Mouse (Mus musculus) layer of hippocampus, adult 2 months (tissue): ENCODE measurements around the gene Fasn. TPM values are rescaled to one million over a fixed set of nuclear protein-coding genes. Genes with fewer than 3 reads are reported as not detected.
A peak's percentile ranks its signal among the peaks of the same experiment; 100 is the strongest.

Experiments used
- DNase-seq, 2 experiments: peaks; one replicate each; pipeline ENCODE4 v3.0.0; 2022; ENCODE audit warnings: low spot score in 2 of 2
- H3K27ac ChIP-seq: fragments of 200-600 bp; 2 replicates; pipeline ENCODE4 v1.8.1; 2022
- H3K4me3 ChIP-seq: fragments of 200-600 bp; 2 replicates; pipeline ENCODE4 v1.8.1; 2022; ENCODE audit warnings: mild to moderate bottlenecking
- CTCF ChIP-seq: fragments of 200-600 bp; conservative IDR thresholded peaks from 2 replicates; pipeline ENCODE4 v1.8.1; 2022; ENCODE audit warnings: antibody characterized with exemption, mild to moderate bottlenecking, moderate library complexity
- total RNA-seq, 2 experiments: library from RNA; stranded (reverse); gene quantifications; 2 replicates each; pipeline ENCODE4 v1.2.3; 2021

The Fasn gene
- total RNA-seq, 2 experiments from 2014 or later = 184 to 185 TPM

GRCm38 (mm10) chr11:120823551-120823947 is 798 bp downstream of the Fasn start:
- H3K4me3 ChIP-seq = peak overlapping the region; percentile 67
- TF ChIP-seq CTCF = no peak
- H3K27ac ChIP-seq = peak overlapping the region; percentile 100
- DNase-seq = no peak

GRCm38 (mm10) chr11:120822831-120823550 is 1.4 kb downstream of the Fasn start:
- TF ChIP-seq CTCF = peak; percentile 18
- DNase-seq = no peak
- peak overlapping the region; percentile 100 for H3K27ac ChIP-seq
- H3K4me3 ChIP-seq = peak overlapping the region; percentile 67

- DNase-seq = no peak
- Histone ChIP-seq H3K4me3 (peak overlapping the region; percentile 67), H3K27ac (no peak overlapping the region; the same call in 1 of the 2 replicates)
- TF ChIP-seq CTCF = no peak
Observed at GRCm38 (mm10) chr11:120822321-120822720, 2.0 kb downstream of the Fasn start.

DNA sequence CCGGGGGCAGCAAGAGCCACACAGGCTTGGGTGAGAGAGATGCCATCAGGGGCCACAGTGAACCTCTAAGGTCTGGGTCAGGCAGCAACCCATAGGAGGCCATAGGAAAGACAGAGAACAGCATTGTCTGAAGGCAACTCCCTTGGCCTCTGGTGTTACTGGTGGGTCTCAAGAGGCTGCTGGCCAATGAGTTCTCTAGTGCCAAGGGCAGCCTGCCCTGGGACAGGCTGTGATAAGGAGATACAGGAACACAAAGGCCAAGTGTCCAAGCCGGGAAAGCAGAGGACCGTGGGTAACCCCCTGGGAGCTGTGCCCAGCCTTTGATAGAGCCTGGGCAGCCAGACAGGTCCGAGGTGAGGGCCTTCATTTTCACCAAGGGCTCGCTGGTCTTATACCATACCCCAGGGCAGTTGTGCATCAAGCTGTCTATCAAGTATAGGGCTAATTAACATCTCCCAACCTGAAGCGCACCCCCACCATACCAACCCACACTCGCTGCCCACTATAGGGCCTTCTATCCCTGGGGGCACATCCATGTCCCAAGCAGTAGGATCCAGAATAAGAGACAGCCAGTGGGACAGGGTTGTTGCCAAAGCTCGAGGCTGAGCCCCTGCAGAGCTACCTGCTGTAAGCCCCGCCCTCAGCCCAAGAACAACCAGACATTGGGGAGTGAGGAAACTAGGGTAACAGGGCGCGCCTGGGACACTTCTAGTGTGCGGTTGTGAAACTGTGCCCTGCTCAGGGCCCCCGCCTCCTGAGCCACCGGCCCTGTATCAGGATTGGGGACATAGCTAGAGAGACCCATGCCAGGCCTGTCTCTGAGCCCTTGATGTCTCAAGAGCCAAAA is 3.0 kb downstream of the Fasn start:
- peak overlapping the region; percentile 39; the same call in 1 of the 2 replicates for H3K27ac ChIP-seq
- no peak for DNase-seq
- H3K4me3 ChIP-seq = peak overlapping the region; percentile 67
- TF ChIP-seq CTCF = no peak

GRCm38 (mm10) chr11:120820546-120820945 is 3.8 kb downstream of the Fasn start:
- DNase-seq = no peak
- H3K4me3 ChIP-seq = peak overlapping the region; percentile 67; the same call in 1 of the 2 replicates
- TF ChIP-seq CTCF = no peak
- H3K27ac ChIP-seq = peak overlapping the region; percentile 18; the same call in 1 of the 2 replicates

GRCm38 (mm10) chr11:120819556-120819955 is 4.8 kb downstream of the Fasn start:
- no peak for DNase-seq
- no peak overlapping the region for H3K27ac ChIP-seq
- H3K4me3 ChIP-seq = no peak overlapping the region
- TF ChIP-seq CTCF = no peak

GRCm38 (mm10) chr11:120818251-120818650 is 6.1 kb downstream of the Fasn start:
- no peak for DNase-seq
- H3K4me3 ChIP-seq = no peak overlapping the region
- TF ChIP-seq CTCF = no peak
- no peak overlapping the region for H3K27ac ChIP-seq

- no peak overlapping the region for H3K4me3 ChIP-seq
- no peak overlapping the region for H3K27ac ChIP-seq
- TF ChIP-seq CTCF = no peak
- no peak for DNase-seq
Observed at GRCm38 (mm10) chr11:120817358-120817757, 7.0 kb downstream of the Fasn start.

DNA sequence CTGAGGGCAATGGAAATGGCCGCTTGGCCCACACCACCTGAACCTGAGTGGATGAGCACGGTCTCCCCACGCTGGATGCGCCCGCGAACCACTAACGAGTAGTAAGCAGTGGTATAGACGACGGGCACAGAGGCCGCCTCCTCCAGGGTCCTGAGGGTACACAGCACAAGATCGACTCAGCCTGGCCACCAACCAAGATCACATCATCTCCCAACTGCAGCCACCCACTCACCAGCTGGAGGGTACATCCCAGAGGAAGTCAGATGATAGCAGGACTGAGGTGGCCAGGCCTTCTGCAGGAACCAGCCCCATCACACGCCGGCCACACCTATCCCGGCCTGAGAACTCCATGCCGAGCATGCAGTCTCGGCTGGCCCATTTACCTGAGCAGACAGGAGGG is 12.3 kb downstream of the Fasn start:
- peak in 1 of 2 experiments; percentile 47 for DNase-seq
- Histone ChIP-seq H3K4me3 (no peak overlapping the region), H3K27ac (no peak overlapping the region)
- TF ChIP-seq CTCF = no peak

DNA sequence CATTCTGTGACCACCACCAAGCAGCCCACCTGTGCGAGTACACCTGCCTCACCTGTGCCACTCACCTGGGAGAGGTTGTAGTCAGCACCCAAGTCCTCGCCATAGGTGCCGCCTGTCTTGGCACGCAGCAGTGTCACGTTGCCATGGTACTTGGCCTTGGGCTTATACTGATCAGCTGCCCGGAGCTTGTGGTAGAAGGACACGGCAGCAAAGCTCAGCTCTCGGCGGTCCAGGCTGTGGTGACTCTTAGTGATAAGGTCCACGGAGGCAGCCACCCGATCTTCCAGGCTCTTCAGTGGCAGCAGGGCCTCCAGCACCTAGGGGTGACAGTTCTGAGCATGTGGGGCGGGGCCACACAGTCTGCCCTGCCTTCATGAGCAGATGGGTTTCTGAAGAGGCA is 16.3 kb downstream of the Fasn start:
- TF ChIP-seq CTCF = no peak
- DNase-seq = no peak
- Histone ChIP-seq H3K27ac (no peak overlapping the region), H3K4me3 (no peak overlapping the region)

GRCm38 (mm10) chr11:120805375-120806298 is 18.7 kb downstream of the Fasn start:
- no peak for TF ChIP-seq CTCF

GRCm38 (mm10) chr11:120804769-120805168 is 19.6 kb downstream of the Fasn start:
- no peak overlapping the region for H3K4me3 ChIP-seq
- DNase-seq = no peak
- TF ChIP-seq CTCF = no peak
- H3K27ac ChIP-seq = no peak overlapping the region

More at GRCm38 (mm10) chr11:120805375-120806298, 18.7 kb downstream of the Fasn start:
- DNase-seq = no peak
- no peak overlapping the region for H3K27ac ChIP-seq
- H3K4me3 ChIP-seq = no peak overlapping the region
